Mouse (Mus musculus): ENCODE results near the gene Tcstv3.
"Not testable (repeated sequence)": the region's sequence is repeated elsewhere in the genome, so short reads cannot be mapped to it uniquely, and the experiment has no call there.

Tcstv3 gene

GRCm38 (mm10) chr13:120316578-120316977, at the start of gene Tcstv3:
Gene Tcstv3 (plus strand): TSS chr13:120316878.
- DNase-seq (ENCODE audit: low read depth), result not testable (repeated sequence)

- not testable (repeated sequence) for DNase-seq (ENCODE audit: low read depth)
Measured at GRCm38 (mm10) chr13:120277837-120278236, 38.8 kb upstream of the Tcstv3 start.

- no peak for DNase-seq (ENCODE audit: low read depth)
Measured at GRCm38 (mm10) chr13:120278784-120279183, 37.9 kb upstream of the Tcstv3 start.

GRCm38 (mm10) chr13:120299324-120299894, 17.3 kb upstream of the Tcstv3 start:
- no peak for DNase-seq (ENCODE audit: low read depth)

GRCm38 (mm10) chr13:120299991-120300442, 16.7 kb upstream of the Tcstv3 start, which contains the start of gene BC147527:
Gene BC147527 (plus strand): TSS chr13:120300392.
- DNase-seq (ENCODE audit: low read depth), result no peak

- no peak for DNase-seq (ENCODE audit: low read depth)
Measured at GRCm38 (mm10) chr13:120300853-120301252, 15.8 kb upstream of the Tcstv3 start.

GRCm38 (mm10) chr13:120310749-120311148, 5.9 kb upstream of the Tcstv3 start:
- DNase-seq (ENCODE audit: low read depth), result no peak

- DNase-seq (ENCODE audit: low read depth), result no peak
Measured at GRCm38 (mm10) chr13:120313584-120313983, 3.1 kb upstream of the Tcstv3 start.

GRCm38 (mm10) chr13:120320183-120320582, 3.5 kb downstream of the Tcstv3 start:
- DNase-seq (ENCODE audit: low read depth), result no peak

GRCm38 (mm10) chr13:120320721-120321120, 4.0 kb downstream of the Tcstv3 start:
- no peak for DNase-seq (ENCODE audit: low read depth)

Measured in c-Kit-positive CD71-positive TER-119-negative erythroid progenitor cells, embryonic 14.5 days (primary cell).